Mouse (Mus musculus): ENCODE results near the gene Ankrd13d. TPM values are rescaled to one million over a fixed set of nuclear protein-coding genes. Genes with fewer than 3 reads are reported as not detected.

Ankrd13d gene
- total RNA-seq, 2 experiments from 2014 or later: 2.4 to 2.8 TPM

GRCm38 (mm10) chr19:4227446-4227845 lies 55.5 kb downstream of the Ankrd13d start:
- DNase-seq: no peak

- DNase-seq: no peak
These were observed 56.2 kb downstream of the Ankrd13d start for GRCm38 (mm10) chr19:4226779-4227178.

- DNase-seq: peak; percentile 54 to 67
These were observed 60.8 kb downstream of the Ankrd13d start for GRCm38 (mm10) chr19:4222165-4222564.

- DNase-seq: peak; percentile 24 to 32
These were observed 61.8 kb downstream of the Ankrd13d start for GRCm38 (mm10) chr19:4220957-4221743.

GRCm38 (mm10) chr19:4220416-4220815 lies 62.5 kb downstream of the Ankrd13d start:
- DNase-seq: no peak

Small RNAs within 50 kb of the gene (microRNA-seq; reads per million reads assigned to microRNA genes)
- gene Mir6985: 0.75 reads per million

Other genes starting within 250 kb of the Ankrd13d start
- gene Gstp1, start 245.2 kb downstream of the Ankrd13d start, total RNA-seq (2021): 100 to 1,000 TPM; 354 to 397 TPM
- gene Gstp2, start 237.1 kb downstream of the Ankrd13d start, total RNA-seq (2021): 10 to 100 TPM; 56.1 to 59.7 TPM
- gene Gstp3, start 223.6 kb downstream of the Ankrd13d start, total RNA-seq (2021): under 1 TPM; 0.63 to 0.99 TPM
- not detected for gene Cabp2, start 201.6 kb downstream of the Ankrd13d start, total RNA-seq (2021)
- gene Cdk2ap2, start 186.0 kb downstream of the Ankrd13d start, total RNA-seq (2021): 100 to 1,000 TPM; 109 to 132 TPM
- 100 to 1,000 TPM in 1 of 2 experiments, 10 to 100 TPM in 1; 59.7 to 158 TPM for gene Pitpnm1, start 183.1 kb downstream of the Ankrd13d start, total RNA-seq (2021)
- 100 to 1,000 TPM; 104 to 124 TPM for gene Aip, start 157.3 kb downstream of the Ankrd13d start, total RNA-seq (2021)
- under 1 TPM in 1 of 2 experiments, not detected in 1; 0.10 TPM for gene Gpr152, start 143.3 kb downstream of the Ankrd13d start, total RNA-seq (2021)
- under 1 TPM; 0.30 to 0.40 TPM for gene Cabp4, start 139.1 kb downstream of the Ankrd13d start, total RNA-seq (2021)
- 100 to 1,000 TPM; 171 to 195 TPM for gene Coro1b, start 134.5 kb downstream of the Ankrd13d start, total RNA-seq (2021)
- 1 to 10 TPM; 1.4 to 3.1 TPM for gene Ptprcap, start 129.5 kb downstream of the Ankrd13d start, total RNA-seq (2021)
- gene Rps6kb2, start 119.8 kb downstream of the Ankrd13d start, total RNA-seq (2021): 10 to 100 TPM; 27.6 to 37.5 TPM
- 1 to 10 TPM; 2.0 to 2.8 TPM for gene Carns1, start 107.7 kb downstream of the Ankrd13d start, total RNA-seq (2021)
- gene Tbc1d10c, start 91.9 kb downstream of the Ankrd13d start, total RNA-seq (2021): 1 to 10 TPM in 1 of 2 experiments, under 1 TPM in 1; 0.70 to 1.0 TPM
- 100 to 1,000 TPM; 403 to 410 TPM for gene Ppp1ca, start 91.1 kb downstream of the Ankrd13d start, total RNA-seq (2021)
- gene Rad9a, start 81.5 kb downstream of the Ankrd13d start, total RNA-seq (2021): 1 to 10 TPM; 7.6 TPM
- 10 to 100 TPM in 1 of 2 experiments, 1 to 10 TPM in 1; 6.3 to 17.4 TPM for gene Clcf1, start 68.9 kb downstream of the Ankrd13d start, total RNA-seq (2021)
- gene AC109138.7, start 68.8 kb downstream of the Ankrd13d start, total RNA-seq (2021): not detected
- 10 to 100 TPM; 50.2 to 54.4 TPM for gene Pold4, start 51.2 kb downstream of the Ankrd13d start, total RNA-seq (2021)
- 10 to 100 TPM; 28.1 to 30.1 TPM for gene Ssh3, start 14.0 kb downstream of the Ankrd13d start, total RNA-seq (2021)
- gene Grk2, start 23.1 kb upstream of the Ankrd13d start, total RNA-seq (2021): 10 to 100 TPM; 48.1 to 53.1 TPM
- 100 to 1,000 TPM in 1 of 2 experiments, 10 to 100 TPM in 1; 86.7 to 107 TPM for gene Kdm2a, start 115.1 kb upstream of the Ankrd13d start, total RNA-seq (2021)
- gene Rhod, start 156.3 kb upstream of the Ankrd13d start, total RNA-seq (2021): 10 to 100 TPM; 25.8 to 26.8 TPM
- 10 to 100 TPM; 66.1 to 69.9 TPM for gene Syt12, start 194.3 kb upstream of the Ankrd13d start, total RNA-seq (2021)
- 10 to 100 TPM; 25.2 to 36.9 TPM for gene 2010003K11Rik, start 215.4 kb upstream of the Ankrd13d start, total RNA-seq (2021)
- gene Pcx, start 227.3 kb upstream of the Ankrd13d start, total RNA-seq (2021): 100 to 1,000 TPM; 683 to 762 TPM